Mouse (Mus musculus): ENCODE results near the gene Gm21972. TPM values are rescaled to one million over a fixed set of nuclear protein-coding genes. Genes with fewer than 3 reads are reported as not detected.

Gm21972 gene
- total and polyA plus RNA-seq, 3 experiments = 0.47 to 78.8 (median 4.4) TPM

DNA sequence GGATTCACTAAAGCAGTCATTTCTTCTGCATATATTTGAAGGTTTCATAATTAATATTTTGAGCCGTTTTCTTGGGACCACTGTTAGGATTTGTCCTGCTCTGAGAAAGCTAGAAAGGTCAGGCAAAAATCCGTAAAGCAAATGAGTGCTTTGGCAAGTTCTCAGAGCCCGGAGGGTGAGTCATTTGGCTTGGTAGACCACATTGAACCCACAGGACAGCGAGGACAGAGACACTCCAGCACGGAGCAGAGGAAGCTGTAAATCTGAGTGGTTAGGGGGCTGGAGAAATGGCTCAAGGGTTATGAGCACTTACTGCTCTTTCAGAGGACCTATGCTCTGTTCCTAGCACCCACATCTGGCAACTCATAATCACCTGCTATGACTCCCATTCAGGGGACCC, 14.1 kb downstream of the Gm21972 start:
- H3K9ac ChIP-seq (ENCODE audit: insufficient read depth, low read depth) = no peak overlapping the region
- no peaks in the 10 kb centered on the region for H3K27me3 ChIP-seq (replicated peaks)
- H3K4me3 ChIP-seq (replicated peaks in 1 of 3; ENCODE audit: low read depth in 2 of 3, low read length in 2 of 3, poor library complexity in 1 of 3) = no peak overlapping the region
- no peaks in the 10 kb centered on the region for H3K79me2 ChIP-seq (replicated peaks; ENCODE audit: control insufficient read depth, extremely low read depth, insufficient read depth, poor library complexity, severe bottlenecking)
- H3K27ac ChIP-seq (ENCODE audit: insufficient read depth, low read depth) = no peak overlapping the region
- H3K36me3 ChIP-seq (replicated peaks in 1 of 2; ENCODE audit: control insufficient read depth in 1 of 2, insufficient read depth in 1 of 2, low read length in 1 of 2) = peaks cover 0 to under 1% of the 10 kb centered on the region in 2 experiments
- dilution Hi-C loops (cut with MboI; ENCODE audit: extremely low pct_ligation_motif_present, extremely low pct_unique_long_range_greater_than_20kb, low sequenced_read_pairs) (no loop called here), in situ Hi-C loops (cut with MboI; ENCODE audit: low pct_ligation_motif_present, low pct_unique_long_range_greater_than_20kb, low sequenced_read_pairs) (no loop called here)
- no peak for DNase-seq (ENCODE audit: extremely low read depth)
- H3K9me3 ChIP-seq (replicated peaks; ENCODE audit: low read length) = no peaks in the 10 kb centered on the region
- H3K4me2 ChIP-seq (ENCODE audit: insufficient read depth, low read depth, poor library complexity, severe bottlenecking) = no peak overlapping the region
- H3K4me1 ChIP-seq (ENCODE audit: control insufficient read depth in 1 of 2, insufficient read depth in 2 of 2) = peaks cover 5 to 14% of the 10 kb centered on the region in 2 experiments; a peak in 2 of 4 replicates
- TF ChIP-seq TBP (conservative IDR thresholded peaks at IDR 0.05; ENCODE audit: low read depth, low read length) = no peak
- TF ChIP-seq EP300 (IDR thresholded peaks at IDR 0.05; ENCODE audit: low read length) = no peak
- TF ChIP-seq NELFE (IDR thresholded peaks at IDR 0.05; ENCODE audit: low read depth, low read length) = no peak
- no peak for TF ChIP-seq GABPA (IDR thresholded peaks at IDR 0.05; ENCODE audit: insufficient replicate concordance, low read depth, low read length)
- no peak for TF ChIP-seq JUND (conservative IDR thresholded peaks at IDR 0.05; ENCODE audit: low read depth, low read length)
- no peak for TF ChIP-seq MAX (IDR thresholded peaks at IDR 0.05; ENCODE audit: low read length)
- TF ChIP-seq ETS1 (conservative IDR thresholded peaks at IDR 0.05; ENCODE audit: low read depth, low read length) = no peak
- TF ChIP-seq ZNF384 (IDR thresholded peaks at IDR 0.05; ENCODE audit: low read depth, low read length) = no peak
- no peak for TF ChIP-seq IRF4 (IDR thresholded peaks at IDR 0.05; ENCODE audit: low read depth, low read length)
- no peak for TF ChIP-seq MEF2A (IDR thresholded peaks at IDR 0.05; ENCODE audit: borderline replicate concordance, low read depth, low read length)
- no peak for TF ChIP-seq USF1 (IDR thresholded peaks at IDR 0.05; ENCODE audit: low read depth, low read length)
- TF ChIP-seq UBTF (IDR thresholded peaks at IDR 0.05; ENCODE audit: low read depth, low read length) = no peak
- no peak for TF ChIP-seq USF2 (conservative IDR thresholded peaks at IDR 0.05; ENCODE audit: low read depth, low read length)

DNA sequence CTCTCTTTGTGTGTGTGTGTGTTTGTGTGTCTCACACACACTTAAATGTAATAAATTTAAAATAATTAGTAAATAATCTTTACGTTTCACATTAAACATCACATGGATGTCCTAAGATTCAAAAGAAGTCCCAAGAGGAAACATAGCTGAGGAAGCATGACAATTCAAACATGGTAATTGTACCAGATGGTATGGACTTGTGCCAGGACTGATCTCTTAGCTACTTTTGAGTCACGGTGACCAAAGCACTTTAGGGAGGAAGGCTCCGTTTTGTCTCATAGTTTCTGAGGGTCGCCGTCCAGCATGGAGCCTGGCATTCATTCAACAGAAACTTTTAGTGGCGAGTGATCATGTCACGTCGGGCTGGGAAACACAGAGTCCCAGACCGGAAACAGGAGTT, 14.7 kb downstream of the Gm21972 start:
- Histone ChIP-seq H3K27ac (ENCODE audit: insufficient read depth, low read depth) (no peak overlapping the region), H3K9ac (ENCODE audit: insufficient read depth, low read depth) (no peak overlapping the region), H3K79me2 (replicated peaks; ENCODE audit: control insufficient read depth, extremely low read depth, insufficient read depth, poor library complexity, severe bottlenecking) (no peaks in the 10 kb centered on the region), H3K27me3 (replicated peaks) (no peaks in the 10 kb centered on the region), H3K4me3 (replicated peaks in 1 of 3; ENCODE audit: low read depth in 2 of 3, low read length in 2 of 3, poor library complexity in 1 of 3) (no peak overlapping the region), H3K4me1 (ENCODE audit: control insufficient read depth in 1 of 2, insufficient read depth in 2 of 2) (peaks cover 5 to 14% of the 10 kb centered on the region in 2 experiments; a peak in 2 of 4 replicates), H3K36me3 (replicated peaks in 1 of 2; ENCODE audit: control insufficient read depth in 1 of 2, insufficient read depth in 1 of 2, low read length in 1 of 2) (no peaks in the 10 kb centered on the region), H3K4me2 (ENCODE audit: insufficient read depth, low read depth, poor library complexity, severe bottlenecking) (no peak overlapping the region), H3K9me3 (replicated peaks; ENCODE audit: low read length) (no peaks in the 10 kb centered on the region)
- no peak for TF ChIP-seq TCF12 (IDR thresholded peaks at IDR 0.05; ENCODE audit: low read depth, low read length)
- no peak for TF ChIP-seq EP300 (IDR thresholded peaks at IDR 0.05; ENCODE audit: low read length)
- TF ChIP-seq KAT2A (IDR thresholded peaks at IDR 0.05; ENCODE audit: insufficient replicate concordance, low read length) = no peak
- TF ChIP-seq SMC3 (IDR thresholded peaks at IDR 0.05; ENCODE audit: low read depth, low read length) = no peak
- TF ChIP-seq MAZ (IDR thresholded peaks at IDR 0.05; ENCODE audit: low read depth, low read length) = no peak
- no peak for TF ChIP-seq GABPA (IDR thresholded peaks at IDR 0.05; ENCODE audit: insufficient replicate concordance, low read depth, low read length)
- TF ChIP-seq USF1 (IDR thresholded peaks at IDR 0.05; ENCODE audit: low read depth, low read length) = no peak
- no peak for TF ChIP-seq JUN (IDR thresholded peaks at IDR 0.05; ENCODE audit: insufficient read depth, low read depth, low read length)
- TF ChIP-seq MAFK (IDR thresholded peaks at IDR 0.05; ENCODE audit: insufficient replicate concordance, low read length) = no peak
- no peak for TF ChIP-seq E2F4 (IDR thresholded peaks at IDR 0.05; ENCODE audit: insufficient replicate concordance, low read depth, low read length)
- TF ChIP-seq SIN3A (IDR thresholded peaks at IDR 0.05; ENCODE audit: low read length) = no peak
- no peak for TF ChIP-seq ETS1 (conservative IDR thresholded peaks at IDR 0.05; ENCODE audit: low read depth, low read length)
- TF ChIP-seq MXI1 (IDR thresholded peaks at IDR 0.05; ENCODE audit: low read depth, low read length) = no peak
- dilution Hi-C loops (cut with MboI; ENCODE audit: extremely low pct_ligation_motif_present, extremely low pct_unique_long_range_greater_than_20kb, low sequenced_read_pairs) (no loop called here), in situ Hi-C loops (cut with MboI; ENCODE audit: low pct_ligation_motif_present, low pct_unique_long_range_greater_than_20kb, low sequenced_read_pairs) (no loop called here)
- DNase-seq (ENCODE audit: extremely low read depth) = no peak

Data from CH12.LX (cell line).